Mouse (Mus musculus) granulocyte monocyte progenitor cell, adult 5-6 weeks (primary cell): ENCODE measurements at regions not wholly inside any gene's neighbourhood (a gene's known extent, or its start where the extent isn't known, plus 50 kb on each side); places are given as distances from the start of the nearest gene placed in this dataset.

Source experiments
- ATAC-seq: replicated peaks from 2 replicates; pipeline ENCODE4 v1.8.0; 2016; ENCODE audit warnings: mild to moderate bottlenecking, moderate TSS enrichment, inconsistent platforms; ENCODE audit not compliant: poor library complexity, severe bottlenecking

GRCm38 (mm10) chr17:72993134-72993533 lies 75.0 kb downstream of the Lbh start:
- ATAC-seq = no peak

GRCm38 (mm10) chr17:72993626-72994025 lies 75.5 kb downstream of the Lbh start:
- ATAC-seq = no peak

- ATAC-seq = no peak
Observed at GRCm38 (mm10) chr17:72996539-72996938, 78.4 kb downstream of the Lbh start.

- ATAC-seq = no peak
Observed at GRCm38 (mm10) chr17:72997301-72997921, 79.3 kb downstream of the Lbh start.

- peak; percentile 36; the same call in 1 of the 2 replicates for ATAC-seq
Observed at GRCm38 (mm10) chr17:73005100-73005499, 87.0 kb downstream of the Lbh start.

- peak; percentile 89 for ATAC-seq
Observed at GRCm38 (mm10) chr17:73008901-73009300, 90.8 kb downstream of the Lbh start.

GRCm38 (mm10) chr17:73009962-73010361 lies 91.9 kb downstream of the Lbh start:
- no peak for ATAC-seq

- ATAC-seq = no peak
Observed at GRCm38 (mm10) chr17:73012356-73012755, 94.3 kb downstream of the Lbh start.

- no peak for ATAC-seq
Observed at GRCm38 (mm10) chr17:73012954-73013353, 94.8 kb upstream of the Lclat1 start.

GRCm38 (mm10) chr17:73014090-73014853 lies 93.5 kb upstream of the Lclat1 start:
- no peak for ATAC-seq

- ATAC-seq = no peak
Observed at GRCm38 (mm10) chr17:73017173-73017572, 90.6 kb upstream of the Lclat1 start.

- ATAC-seq = no peak
Observed at GRCm38 (mm10) chr17:73022630-73023051, 85.1 kb upstream of the Lclat1 start.

GRCm38 (mm10) chr17:73023362-73024107 lies 84.2 kb upstream of the Lclat1 start:
- no peak for ATAC-seq

- peak; percentile 73 for ATAC-seq
Observed at GRCm38 (mm10) chr17:73027122-73027521, 80.7 kb upstream of the Lclat1 start.

- no peak for ATAC-seq
Observed at GRCm38 (mm10) chr17:73031796-73032195, 76.0 kb upstream of the Lclat1 start.

- no peak for ATAC-seq
Observed at GRCm38 (mm10) chr17:73032326-73032725, 75.5 kb upstream of the Lclat1 start.

GRCm38 (mm10) chr17:73034420-73034819 lies 73.4 kb upstream of the Lclat1 start:
- peak; percentile 95 for ATAC-seq

GRCm38 (mm10) chr17:73034981-73035481 lies 72.8 kb upstream of the Lclat1 start:
- no peak for ATAC-seq

GRCm38 (mm10) chr17:73036845-73037244 lies 70.9 kb upstream of the Lclat1 start:
- ATAC-seq = no peak

GRCm38 (mm10) chr17:73038586-73038985 lies 69.2 kb upstream of the Lclat1 start:
- ATAC-seq = no peak
